Mouse (Mus musculus) monocyte, adult 5-6 weeks (primary cell): ENCODE measurements at regions not wholly inside any gene's neighbourhood (a gene's known extent, or its start where the extent isn't known, plus 50 kb on each side); places are given as distances from the start of the nearest gene placed in this dataset.

Experiments
- ATAC-seq: fragments of 153-309, 156-312 bp; replicated peaks from 2 replicates; pipeline ENCODE4 v1.8.0; 2017; ENCODE audit warnings: mild to moderate bottlenecking; ENCODE audit not compliant: low TSS enrichment, insufficient number of reproducible peaks, severe bottlenecking, poor library complexity, low FRiP score

GRCm38 (mm10) chr11:31810011-31810786, 61.8 kb upstream of the Cpeb4 start:
- ATAC-seq = no peak

GRCm38 (mm10) chr11:31812215-31812614, 59.8 kb upstream of the Cpeb4 start:
- ATAC-seq = 0 out of 2 replicates have a peak, but pooled peaks have one; percentile 27

- no peak for ATAC-seq
These were observed 57.4 kb upstream of the Cpeb4 start for GRCm38 (mm10) chr11:31814616-31815015.

GRCm38 (mm10) chr11:31815855-31816488, 56.0 kb upstream of the Cpeb4 start:
- ATAC-seq = no peak

DNA sequence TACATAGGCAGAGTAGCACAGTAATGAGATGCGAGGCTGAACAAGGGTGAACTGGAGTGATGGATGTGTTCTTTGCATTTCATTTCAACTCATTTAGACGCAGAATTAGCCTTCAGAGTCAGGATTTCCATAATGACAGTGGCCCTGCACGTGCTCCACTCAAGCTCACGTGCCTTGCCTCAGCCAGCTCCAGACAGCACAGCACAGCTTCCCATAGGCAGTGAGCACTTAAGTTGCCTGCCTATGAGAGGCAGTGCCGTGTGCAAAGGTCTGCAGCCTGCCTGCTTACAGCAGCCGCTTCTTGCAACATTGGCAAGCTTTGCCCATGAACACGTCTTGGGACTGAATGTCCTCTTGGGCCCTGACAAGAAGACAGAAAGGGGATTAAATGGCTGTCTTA, 54.0 kb upstream of the Cpeb4 start:
- ATAC-seq = no peak

DNA sequence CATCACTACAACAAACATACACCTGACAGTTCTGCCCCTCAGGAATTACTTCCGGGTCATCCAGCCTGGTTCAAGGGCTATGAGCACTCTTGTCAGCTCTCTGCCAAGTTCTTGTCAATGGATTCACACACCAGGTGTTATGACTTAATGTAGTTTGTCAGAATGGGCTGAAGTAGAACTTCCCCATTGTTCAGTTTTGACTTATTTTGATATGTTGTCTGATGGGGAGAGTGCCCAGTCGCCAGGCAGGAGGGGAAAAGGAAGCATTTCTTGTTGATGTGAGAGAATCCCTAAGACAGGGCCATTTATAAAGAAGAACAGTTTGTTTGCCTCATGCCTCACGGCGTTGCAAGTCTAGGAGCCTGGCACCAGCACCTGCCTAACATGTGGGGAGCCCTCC, 52.0 kb upstream of the Cpeb4 start:
- ATAC-seq = no peak

- no peak for ATAC-seq
These were observed 50.3 kb upstream of the Cpeb4 start for GRCm38 (mm10) chr11:31821479-31822411.
